Mouse (Mus musculus): ENCODE measurements at regions not wholly inside any gene's neighbourhood (a gene's known extent, or its start where the extent isn't known, plus 50 kb on each side); places are given as distances from the start of the nearest gene placed in this dataset.

DNA sequence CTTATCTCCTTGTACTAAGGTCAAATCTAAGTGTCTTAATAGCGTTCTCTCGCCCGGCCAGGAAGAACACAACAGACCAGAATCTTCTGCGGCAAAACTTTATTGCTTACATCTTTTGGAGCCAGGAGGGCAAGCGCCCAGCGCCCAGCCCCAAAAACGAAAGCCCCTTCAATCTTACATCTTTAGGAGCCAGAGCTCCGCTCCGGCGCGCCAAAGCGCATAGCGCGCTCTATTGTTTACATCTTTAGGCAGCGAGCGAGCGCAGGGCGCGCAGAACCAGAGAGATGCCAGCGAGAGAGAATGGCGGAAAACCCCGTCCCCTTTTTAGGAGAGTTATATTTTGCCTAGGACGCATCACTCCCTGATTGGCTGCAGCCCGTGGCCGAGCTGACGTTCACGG is 373.2 kb upstream of the Gm21477 start:
- DNase-seq: peak; percentile 0
